Mouse (Mus musculus) lung, adult 18-20 months (tissue): ENCODE results near the gene Tigit.

Source experiments
- DNase-seq, 2 experiments: peaks; one replicate each; pipeline ENCODE4 v3.0.0; 2022; ENCODE audit warnings: mixed read lengths in 2 of 2

Gene Tigit

DNA sequence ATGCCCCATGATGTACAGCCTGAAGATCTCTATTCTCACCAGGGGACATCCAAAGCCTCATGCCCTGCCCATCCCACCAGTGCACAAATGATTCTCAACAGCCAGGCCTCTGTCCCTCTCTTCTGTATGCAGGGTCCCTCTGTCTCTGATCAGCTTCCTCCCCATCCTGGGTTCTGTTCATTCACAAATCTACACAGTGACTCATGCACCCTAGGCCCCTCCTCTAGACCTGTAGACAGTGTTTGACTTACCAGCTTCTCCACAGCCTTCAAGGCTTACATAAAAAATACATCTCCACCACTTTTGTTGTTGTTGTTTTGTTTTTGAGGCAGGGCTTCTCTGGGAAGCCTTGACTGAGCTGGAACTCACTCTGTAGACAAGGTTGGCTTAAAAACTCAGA lies 915 bp upstream of the Tigit start:
- no peak for DNase-seq

DNA sequence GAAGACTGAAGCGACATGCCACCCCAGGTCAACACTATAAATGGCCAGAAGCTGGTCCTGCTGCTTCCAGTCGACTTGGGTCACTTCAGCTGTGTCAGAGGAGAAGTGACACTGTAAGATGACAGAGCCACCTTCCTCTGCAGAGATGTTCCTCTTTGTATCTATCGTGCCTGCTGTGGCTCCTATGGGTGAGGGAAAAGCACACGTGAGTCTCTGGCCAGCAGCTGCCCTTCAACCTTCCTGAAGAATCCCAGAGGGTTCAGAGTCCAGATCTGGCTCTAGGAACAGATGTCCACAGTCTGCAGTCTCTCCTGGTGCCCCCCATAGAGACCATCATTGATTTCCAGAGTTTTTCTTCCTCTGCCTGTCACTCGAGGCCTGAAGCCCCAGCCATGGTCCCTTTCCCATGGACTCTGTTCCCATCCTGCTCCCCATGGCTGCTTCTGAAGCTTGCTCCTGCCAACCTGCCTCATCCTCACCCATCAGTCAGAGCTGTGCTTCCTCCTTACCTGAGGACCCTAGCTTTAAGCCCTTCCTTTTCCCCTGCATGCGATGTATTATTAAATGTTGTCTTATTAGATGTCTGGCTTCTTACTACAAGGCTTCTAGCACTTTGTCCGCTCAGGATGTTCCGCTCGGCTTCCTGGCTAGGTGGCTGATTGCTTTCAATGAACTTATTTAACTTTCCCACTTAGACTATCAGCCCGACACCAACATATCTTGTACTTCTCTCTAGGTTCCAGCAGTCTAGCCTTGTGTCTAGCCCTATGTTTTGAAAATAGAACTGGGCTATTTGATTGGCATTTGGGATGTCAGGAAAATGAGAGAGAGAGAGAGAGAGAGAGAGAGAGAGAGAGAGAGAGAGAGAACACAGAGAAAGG lies 1.6 kb downstream of the Tigit start:
- no peak for DNase-seq

DNA sequence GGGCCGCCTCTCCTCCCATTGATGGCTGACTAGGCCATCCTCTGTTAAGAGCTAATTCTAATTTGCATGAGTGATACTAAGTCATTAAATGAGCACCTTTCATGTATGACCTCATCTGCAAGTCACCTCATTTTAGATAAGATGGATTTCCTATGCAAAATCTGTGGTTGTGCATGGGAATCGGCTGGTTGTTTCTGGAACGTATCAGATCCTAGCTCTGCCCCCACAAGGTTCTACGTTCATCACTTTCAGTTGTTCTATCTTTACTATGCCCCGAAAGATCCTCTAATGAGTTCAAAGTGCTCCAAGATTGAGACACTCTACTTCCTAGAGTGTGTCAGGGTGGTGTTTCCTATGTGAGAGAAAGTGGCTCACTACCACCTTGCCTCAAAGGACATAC lies 2.4 kb downstream of the Tigit start:
- no peak for DNase-seq

DNA sequence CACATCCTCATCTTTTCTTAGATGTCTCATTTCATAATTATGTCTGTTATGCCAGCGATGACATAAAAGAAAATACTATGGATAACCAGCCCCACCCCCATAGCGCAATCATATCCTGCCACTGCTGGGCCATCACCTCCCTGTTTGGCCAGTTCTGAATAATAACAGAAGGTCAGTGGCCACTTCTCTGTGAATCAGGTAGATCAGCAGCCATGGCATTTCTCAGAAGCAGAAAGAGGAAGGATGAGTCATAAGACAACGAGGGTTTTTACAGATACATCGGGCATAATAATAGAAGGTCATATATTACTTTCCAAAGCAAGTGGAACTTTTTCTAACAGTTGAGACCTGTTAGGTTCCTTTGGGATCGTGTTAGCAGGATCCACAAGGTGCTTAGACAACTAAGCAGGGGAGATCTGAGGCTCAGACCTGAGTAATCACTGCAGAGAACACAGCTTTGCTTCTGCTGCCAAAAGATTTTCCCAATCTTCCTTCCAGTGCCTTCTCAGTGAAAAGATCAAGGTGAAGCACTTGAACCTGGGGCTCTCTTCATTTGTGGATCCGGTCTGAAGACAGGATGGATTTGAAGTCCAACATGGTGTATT lies 8.7 kb downstream of the Tigit start:
- no peak for DNase-seq

DNA sequence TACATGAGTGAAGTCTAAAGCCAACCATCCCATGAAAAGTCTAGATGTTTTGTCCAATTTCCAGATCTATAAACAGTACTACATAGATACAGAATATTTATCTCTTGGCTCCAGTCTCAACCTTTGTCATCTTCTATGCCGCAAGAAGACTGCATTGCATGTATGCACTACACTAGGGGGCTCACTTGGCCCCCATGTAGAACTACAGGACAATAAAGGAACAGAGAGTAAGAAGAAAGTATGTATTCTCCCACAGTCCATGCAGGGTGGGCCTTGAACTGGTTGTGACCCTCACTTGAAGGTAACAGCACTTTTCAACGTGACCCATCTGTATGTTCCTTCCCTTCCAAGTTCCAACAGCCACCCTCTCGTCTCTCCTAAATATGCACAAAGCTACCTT lies 9.7 kb downstream of the Tigit start:
- no peak for DNase-seq

DNA sequence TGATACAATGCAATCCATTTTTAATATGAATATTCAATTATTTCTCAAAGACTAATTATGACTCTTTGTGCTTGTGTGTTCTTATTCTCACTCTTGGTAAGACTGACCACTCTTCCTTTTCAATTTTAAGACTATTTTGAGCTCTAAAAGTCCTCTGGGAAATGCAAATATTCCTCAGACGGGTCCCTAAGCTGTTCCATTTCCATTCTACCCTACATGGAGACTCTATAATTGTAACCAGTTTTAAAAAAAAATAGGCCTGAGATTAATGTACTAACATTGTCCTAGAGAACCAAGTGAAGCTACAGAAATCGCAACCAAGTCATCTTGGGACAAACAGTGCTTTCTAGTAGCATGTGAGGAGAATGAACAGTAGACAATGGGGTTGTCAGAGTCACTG lies 10.7 kb downstream of the Tigit start:
- no peak for DNase-seq

DNA sequence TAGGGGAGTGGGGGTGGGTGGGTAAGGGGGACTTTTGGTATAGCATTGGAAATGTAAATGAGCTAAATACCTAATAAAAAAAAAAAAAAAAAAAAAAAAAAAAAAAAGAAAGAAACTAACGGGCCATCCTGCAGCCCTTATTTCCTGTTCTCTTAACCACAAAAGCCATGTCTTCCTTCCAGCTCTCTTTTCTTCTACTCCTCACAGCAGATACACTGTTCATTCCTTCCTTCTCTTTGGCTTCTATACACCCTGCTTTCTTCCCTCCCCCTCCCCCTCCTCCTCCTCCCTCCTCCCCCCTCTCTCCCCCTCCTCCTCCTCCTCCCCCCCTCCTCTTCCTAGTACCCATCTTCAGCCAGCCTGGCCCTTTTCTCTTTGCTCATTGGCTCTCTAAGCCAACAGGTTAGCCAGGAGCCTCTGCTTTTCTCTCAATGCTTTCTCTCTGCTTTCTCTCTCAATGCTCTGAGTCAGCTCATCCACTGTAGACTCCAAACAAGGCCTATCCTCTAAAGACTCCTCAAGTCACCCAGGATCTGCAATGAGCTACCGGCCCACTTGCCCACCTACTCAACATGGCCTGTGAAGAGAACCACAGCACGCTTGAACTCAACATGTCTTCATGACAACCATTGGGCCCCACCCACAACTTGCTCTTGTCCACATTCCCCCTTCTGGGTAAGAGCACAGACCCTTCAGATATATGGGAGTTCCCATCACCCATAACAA lies 13.4 kb downstream of the Tigit start:
- DNase-seq = no peak

DNA sequence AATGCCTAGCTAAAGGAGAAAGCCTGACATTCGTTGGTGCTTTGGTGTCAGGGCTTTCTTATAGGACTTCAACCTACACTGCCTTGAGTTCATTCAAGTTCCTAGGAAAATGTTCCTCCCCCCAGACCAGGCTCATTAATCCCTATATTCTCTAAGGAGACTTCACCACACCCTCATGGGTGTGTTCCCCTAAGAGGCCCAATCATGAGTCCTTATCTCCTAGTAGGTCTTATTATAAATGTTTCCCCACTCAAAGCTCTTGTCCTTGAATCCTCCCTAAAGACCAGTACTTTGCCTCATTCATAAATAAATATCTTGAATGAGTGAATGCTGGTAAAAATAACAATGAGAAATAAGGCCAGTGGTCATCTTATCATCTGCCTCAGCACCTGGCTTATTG lies 16.3 kb downstream of the Tigit start:
- no peak for DNase-seq

DNA sequence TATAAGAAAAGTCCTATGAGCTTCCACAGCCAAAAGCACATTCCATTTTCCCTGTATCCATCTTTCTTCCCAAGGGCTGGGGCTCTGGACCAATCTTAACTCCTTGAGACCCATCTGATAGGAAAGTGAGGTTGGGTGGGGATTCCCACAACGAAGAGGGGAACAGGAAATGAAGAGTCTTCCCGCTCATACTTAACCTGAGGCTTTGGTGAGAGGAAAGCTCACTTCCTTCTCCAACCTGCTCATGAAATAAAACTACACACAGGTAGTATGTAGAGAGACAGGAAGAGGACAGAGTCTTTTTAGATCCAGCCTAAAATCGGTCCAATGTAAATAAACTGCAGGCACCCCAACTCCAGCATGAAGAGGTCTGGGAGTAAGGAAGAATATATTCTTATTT lies 17.0 kb downstream of the Tigit start:
- no peak for DNase-seq

DNA sequence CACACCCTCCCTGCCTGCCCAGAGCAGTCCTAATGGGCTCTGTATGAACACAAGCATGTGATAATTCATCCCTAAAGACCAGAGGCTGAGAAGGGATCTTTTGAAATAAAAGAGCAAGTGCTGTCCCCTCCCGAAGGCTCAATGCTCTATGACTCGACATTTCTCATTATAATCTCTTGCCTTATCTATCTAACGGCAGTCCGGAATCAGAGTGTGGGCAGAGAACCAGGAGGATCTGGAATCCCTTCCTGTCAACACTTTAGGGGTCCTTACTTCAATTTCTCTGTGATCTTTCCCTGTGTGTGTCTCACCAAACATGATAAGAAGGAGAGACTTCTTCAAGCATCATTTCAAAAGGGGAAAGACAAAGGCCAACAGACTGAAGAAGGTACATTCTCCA lies 18.1 kb downstream of the Tigit start:
- DNase-seq = no peak

DNA sequence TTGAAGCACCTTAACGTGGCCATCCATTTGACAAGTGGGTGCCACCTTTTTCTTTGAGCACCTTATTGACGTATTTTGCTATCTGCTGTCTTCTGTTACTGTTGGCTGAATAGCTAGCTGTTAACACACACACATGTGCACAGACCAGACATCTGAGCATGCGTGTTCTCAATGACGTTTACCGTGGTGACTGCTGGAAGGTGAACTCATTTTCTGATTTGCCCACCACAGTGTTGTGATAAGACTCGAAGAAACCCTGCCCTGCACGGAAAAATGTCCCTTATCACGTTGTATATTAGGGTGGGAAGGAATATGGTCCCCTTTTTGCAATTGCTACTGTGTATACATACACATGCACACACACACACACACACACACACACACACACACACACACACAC lies 22.7 kb downstream of the Tigit start:
- no peak for DNase-seq

DNA sequence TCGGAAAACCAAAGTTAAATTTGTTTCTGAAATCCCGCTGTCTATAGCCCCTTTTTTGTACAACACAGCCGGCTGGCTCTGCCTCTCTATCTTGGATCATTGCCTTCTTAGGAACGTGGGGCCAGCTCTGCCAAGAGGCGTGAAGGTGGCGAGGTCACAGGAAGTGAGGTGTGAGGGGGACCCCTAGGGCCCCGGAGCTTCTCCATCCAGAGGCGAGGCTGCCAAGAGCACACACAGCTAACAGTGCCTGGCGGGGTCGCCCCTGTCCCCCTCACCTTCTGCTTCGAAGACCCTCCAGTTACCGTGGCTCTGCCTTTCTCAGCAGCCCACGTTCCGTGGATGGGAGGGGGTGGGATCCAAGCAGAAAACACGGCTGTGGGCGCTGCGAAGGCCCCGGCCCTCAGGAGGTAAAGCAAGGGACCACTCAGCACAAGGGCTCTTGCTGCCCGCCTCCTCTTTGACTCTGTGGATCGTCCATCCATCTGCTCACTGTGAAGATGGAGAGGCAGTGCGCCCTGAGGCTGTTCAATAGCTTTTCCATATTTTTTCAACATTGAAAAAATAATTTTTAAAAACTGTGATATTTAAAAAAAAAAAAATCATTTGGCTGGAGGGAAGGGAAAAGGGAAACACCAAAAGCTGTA lies 25.4 kb downstream of the Tigit start:
- DNase-seq = peak in 1 of 2 experiments; percentile 29

DNA sequence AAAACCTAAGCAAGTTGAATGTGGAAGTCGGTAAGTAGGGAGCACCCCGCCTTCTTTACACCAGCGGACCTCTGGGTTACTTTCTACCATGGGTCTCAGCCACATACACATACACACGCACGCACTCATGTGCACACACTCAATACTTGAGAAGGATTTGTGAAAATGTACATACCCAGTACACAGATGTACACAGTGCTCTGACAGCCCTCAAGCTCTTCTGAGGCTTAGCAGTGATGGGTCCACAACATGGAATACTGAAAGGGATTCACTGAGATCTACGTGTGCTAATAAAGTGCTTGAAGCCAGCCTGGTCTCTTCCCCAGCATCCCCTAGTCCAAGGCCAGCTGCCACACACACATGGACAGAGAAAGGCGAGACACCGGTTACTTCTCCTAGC lies 26.7 kb downstream of the Tigit start:
- no peak for DNase-seq

DNA sequence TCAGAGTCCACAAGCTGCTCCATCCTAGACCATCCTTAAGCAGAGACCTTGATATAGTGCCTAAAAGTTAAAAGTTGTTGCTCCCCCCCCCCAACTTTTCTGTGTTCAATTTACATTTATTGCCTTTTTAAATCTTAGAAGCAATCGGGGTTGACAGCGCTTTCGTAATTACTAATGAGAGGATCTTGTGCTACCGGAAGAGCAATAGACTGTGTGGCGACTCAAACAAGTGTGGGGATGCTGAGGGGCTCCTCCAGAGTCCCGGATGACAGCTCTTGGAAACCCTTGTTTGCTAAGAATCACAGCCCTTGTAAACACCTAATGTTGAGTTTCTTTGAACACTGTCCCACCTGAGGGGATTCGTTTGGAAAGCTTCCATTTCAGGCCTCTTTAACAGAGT lies 29.9 kb downstream of the Tigit start:
- no peak for DNase-seq

DNA sequence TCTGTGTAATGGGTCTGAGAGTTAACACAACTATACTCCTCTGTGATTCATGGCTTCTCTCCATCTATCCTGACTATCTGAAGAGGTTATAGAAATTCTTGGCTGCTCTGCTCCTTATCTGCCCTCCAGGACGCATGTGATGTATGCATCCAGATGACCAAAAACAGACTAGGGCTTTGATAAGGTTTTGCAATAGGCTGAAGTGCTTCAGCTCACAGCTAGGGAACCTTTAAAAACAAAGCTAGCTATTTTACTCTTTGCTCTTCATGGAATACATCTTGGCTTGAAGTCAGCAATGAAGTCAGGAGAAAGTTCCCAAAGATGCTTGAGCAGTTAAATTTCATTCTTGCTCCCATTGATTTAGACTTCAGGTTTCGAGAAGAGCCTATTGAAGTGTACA lies 32.2 kb downstream of the Tigit start:
- DNase-seq = no peak

DNA sequence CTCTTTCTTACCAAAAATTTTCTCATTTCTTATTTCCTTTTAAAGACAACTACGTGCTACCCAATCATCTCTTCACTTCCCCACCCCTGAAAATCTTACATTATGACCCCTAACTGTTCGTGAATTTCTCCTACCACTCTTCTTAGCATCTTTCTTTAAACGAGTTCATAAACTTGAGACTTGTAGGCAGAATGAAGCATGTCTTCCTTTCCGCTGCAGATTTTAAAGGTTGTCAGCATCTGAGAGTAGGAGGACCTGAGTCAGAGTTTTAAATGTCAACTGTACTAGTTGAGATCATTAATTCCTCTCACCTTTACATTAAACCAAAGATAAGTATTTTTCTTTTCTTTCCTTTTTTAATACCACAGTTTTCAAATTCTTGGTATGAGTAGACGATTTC lies 35.3 kb downstream of the Tigit start:
- DNase-seq = no peak

DNA sequence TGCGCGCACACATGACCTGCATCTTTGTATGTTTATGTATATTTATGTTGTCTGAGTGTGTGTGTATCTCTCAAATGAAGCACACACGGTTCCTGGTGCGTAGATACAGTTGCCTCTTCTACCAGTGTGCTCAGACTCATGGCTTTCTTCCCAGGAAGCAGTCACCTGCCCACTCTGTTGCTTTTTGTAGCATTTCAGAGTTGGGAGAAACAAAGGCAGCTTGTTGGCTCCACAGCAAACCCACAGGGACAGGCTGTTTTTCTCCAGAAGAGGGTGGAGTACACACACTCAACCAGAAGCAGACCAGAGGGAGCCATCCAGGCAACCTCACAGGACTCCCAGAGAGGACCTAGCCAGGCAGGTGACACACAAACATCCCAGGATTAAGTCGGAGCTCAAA lies 38.0 kb downstream of the Tigit start:
- DNase-seq = no peak

DNA sequence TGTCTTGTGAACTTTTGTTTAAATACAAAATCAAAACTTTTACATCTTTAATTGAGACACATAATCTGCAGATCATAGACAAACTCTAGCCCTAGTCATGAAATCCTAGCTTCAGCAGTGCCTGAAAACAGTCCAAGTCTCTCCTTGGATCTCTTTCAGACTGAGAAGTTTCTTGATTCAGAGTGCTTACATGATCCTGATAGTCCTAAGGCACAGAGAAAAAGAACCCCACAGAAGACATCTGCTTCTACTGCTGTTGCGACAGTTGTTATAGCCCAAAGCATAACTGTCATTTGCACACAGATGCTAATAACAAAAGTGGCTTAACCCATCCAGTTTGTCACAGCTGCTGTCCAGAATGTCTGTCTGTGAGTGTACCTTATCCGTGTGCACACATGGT lies 38.7 kb downstream of the Tigit start:
- DNase-seq = no peak

DNA sequence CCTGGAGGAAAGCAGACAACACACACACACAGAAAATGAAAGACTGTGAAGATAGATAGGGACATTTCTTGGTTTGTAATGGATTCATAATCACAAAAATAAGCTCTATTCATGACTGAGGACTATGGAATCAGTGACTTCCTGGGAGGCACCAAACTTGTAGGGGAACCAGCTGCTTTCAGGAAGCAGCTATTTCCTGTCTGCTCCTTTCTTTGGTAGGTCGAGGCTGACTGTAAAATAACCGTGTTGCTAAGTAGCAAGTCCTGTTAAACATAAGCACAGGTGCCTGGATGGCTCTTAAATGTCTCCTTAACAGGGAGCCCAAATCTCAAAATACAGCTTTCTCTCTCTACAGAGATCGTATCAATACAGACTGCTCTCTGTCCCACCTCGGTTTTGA lies 39.1 kb downstream of the Tigit start:
- no peak for DNase-seq

DNA sequence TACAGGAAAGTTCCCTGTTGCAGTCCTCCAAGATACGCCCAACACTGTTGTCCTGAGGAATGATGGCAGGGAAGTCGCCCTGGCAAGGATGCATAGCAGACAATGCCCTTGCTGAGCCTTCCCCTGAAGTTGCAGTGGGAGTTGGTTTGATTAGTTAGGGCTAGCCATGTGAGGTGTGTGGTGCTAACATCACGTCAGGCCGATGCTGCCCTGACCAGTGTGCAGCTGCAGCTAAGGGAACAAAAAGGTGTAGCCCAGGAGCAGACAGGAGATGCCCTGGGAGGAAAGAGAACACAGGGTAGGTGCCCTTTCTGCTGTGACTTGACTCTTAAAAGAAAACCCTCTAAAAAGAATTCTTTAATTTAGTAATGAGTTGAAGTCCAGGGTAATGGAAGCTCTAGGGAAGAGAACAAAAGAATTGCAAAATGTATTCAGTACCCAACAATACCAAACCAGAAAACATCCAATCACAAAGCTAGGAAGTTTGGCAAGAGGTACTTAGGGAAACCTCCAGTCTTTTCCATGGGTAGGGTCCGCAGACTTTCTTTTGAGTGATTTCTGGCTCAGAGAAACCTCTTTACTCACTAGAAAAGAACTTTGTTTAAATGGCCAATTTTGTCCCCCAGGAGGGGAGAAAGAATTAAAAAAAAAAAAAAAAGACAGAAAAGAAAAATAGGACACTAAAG lies 40.5 kb downstream of the Tigit start:
- no peak for DNase-seq

DNA sequence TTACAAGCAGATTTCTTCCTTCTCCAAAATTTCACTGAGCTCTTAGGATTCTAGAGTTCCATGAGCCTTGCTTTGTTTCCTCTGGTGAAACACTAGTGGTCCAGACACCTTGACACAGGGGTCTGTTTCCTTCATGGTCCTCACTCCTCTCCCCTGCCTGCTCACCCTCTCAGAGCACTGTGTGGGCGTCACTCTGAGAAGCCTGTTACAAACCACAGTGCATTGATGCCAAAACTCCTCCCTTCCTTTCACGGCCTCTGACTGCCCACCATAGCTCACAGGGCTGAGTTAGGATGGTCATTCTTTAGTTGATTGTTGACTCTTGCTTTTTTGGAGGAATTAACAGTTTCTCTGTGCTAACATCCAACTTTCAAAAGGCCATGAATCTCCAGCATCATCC lies 43.6 kb downstream of the Tigit start:
- DNase-seq = no peak

DNA sequence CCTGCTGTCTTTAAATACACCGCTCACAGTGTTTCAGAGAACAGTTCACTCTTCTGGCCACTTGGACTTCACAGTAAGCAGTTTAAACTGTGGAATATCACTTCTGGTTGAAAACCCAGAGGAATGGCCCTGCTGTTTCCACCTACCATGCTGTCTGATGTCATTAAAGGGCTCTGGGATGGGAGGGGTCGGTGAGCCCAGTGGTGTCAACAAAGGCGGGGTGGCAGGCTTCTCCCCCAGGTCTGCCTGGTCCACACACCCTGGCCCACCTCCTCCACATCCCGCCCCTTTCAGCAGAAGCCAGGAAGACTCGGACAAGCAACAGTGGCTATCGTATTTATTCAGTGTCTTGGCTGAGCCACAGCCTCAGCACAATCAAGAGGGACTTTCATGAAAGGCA lies 44.7 kb downstream of the Tigit start:
- no peak for DNase-seq

DNA sequence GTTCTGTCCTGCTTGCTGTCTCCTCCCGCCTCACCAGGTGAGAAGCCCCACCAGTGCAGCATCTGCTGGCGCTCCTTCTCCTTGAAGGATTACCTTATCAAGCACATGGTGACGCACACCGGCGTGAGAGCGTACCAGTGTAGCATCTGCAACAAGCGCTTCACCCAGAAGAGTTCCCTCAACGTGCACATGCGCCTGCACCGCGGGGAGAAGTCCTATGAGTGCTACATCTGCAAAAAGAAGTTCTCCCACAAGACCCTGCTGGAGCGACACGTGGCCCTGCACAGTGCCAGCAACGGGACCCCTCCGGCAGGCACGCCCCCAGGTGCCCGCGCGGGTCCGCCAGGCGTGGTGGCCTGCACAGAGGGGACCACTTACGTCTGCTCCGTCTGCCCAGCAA lies 45.7 kb downstream of the Tigit start:
- DNase-seq = no peak
